Mouse (Mus musculus) monocyte, adult 5-6 weeks (primary cell): ENCODE data around the gene Gucy2c. TPM values are rescaled to one million over a fixed set of nuclear protein-coding genes. Genes with fewer than 3 reads are reported as not detected.

Source experiments
- ATAC-seq: fragments of 153-309, 156-312 bp; replicated peaks from 2 replicates; pipeline ENCODE4 v1.8.0; 2017; ENCODE audit warnings: mild to moderate bottlenecking; ENCODE audit not compliant: low TSS enrichment, insufficient number of reproducible peaks, severe bottlenecking, poor library complexity, low FRiP score
- total RNA-seq: library from RNA; stranded (forward); fragments of 200-1000, 200-491, 200-594 nt; gene quantifications from 3 replicates; pipeline ENCODE4 v1.2.3, GENCODE M21; 2017

Gucy2c gene
- total RNA-seq, result 0.10 to 1.1 TPM in 2 of 3 replicates, not detected in the other

- ATAC-seq, result no peak
Measured at GRCm38 (mm10) chr6:136781377-136781986, at the start of gene Gucy2c. Gene Gucy2c (minus strand): TSS chr6:136781765.

GRCm38 (mm10) chr6:136828681-136829080, 47.1 kb upstream of the Gucy2c start:
- ATAC-seq, result no peak

- peak; percentile 97 for ATAC-seq
Measured at GRCm38 (mm10) chr6:136827881-136828561, 46.5 kb upstream of the Gucy2c start, which contains the start of gene Wbp11. Gene Wbp11 (minus strand): TSS chr6:136828233.

- ATAC-seq, result no peak
Measured at GRCm38 (mm10) chr6:136827516-136827880, 45.9 kb upstream of the Gucy2c start, which contains the start of gene BC049715. Gene BC049715 (plus strand): TSS chr6:136827626.

GRCm38 (mm10) chr6:136827116-136827515, 45.6 kb upstream of the Gucy2c start:
- no peak for ATAC-seq

GRCm38 (mm10) chr6:136824987-136825386, 43.4 kb upstream of the Gucy2c start:
- ATAC-seq, result no peak

- ATAC-seq, result peak; percentile 15; the same call in 1 of the 2 replicates
Measured at GRCm38 (mm10) chr6:136821086-136821485, 39.5 kb upstream of the Gucy2c start.

- ATAC-seq, result no peak
Measured at GRCm38 (mm10) chr6:136820381-136820780, 38.8 kb upstream of the Gucy2c start.

- no peak for ATAC-seq
Measured at GRCm38 (mm10) chr6:136817549-136817948, 36.0 kb upstream of the Gucy2c start.

- no peak for ATAC-seq
Measured at GRCm38 (mm10) chr6:136816826-136817225, 35.3 kb upstream of the Gucy2c start.

- no peak for ATAC-seq
Measured at GRCm38 (mm10) chr6:136815381-136815780, 33.8 kb upstream of the Gucy2c start.

GRCm38 (mm10) chr6:136813117-136813516, 31.6 kb upstream of the Gucy2c start:
- no peak for ATAC-seq

- ATAC-seq, result no peak
Measured at GRCm38 (mm10) chr6:136811196-136811595, 29.6 kb upstream of the Gucy2c start.

- ATAC-seq, result no peak
Measured at GRCm38 (mm10) chr6:136809673-136810072, 28.1 kb upstream of the Gucy2c start.

GRCm38 (mm10) chr6:136809077-136809476, 27.5 kb upstream of the Gucy2c start:
- ATAC-seq, result peak; percentile 57

GRCm38 (mm10) chr6:136808631-136809046, 27.1 kb upstream of the Gucy2c start:
- ATAC-seq, result peak; percentile 18; the same call in 1 of the 2 replicates

GRCm38 (mm10) chr6:136808014-136808417, 26.5 kb upstream of the Gucy2c start, which contains the start of gene H2afj:
Gene H2afj (plus strand): TSS chr6:136808244.
- ATAC-seq, result peak; percentile 79

GRCm38 (mm10) chr6:136807395-136808013, 25.9 kb upstream of the Gucy2c start:
- ATAC-seq, result no peak

GRCm38 (mm10) chr6:136806819-136807218, 25.3 kb upstream of the Gucy2c start:
- no peak for ATAC-seq

- ATAC-seq, result no peak
Measured at GRCm38 (mm10) chr6:136805409-136805775, 23.8 kb upstream of the Gucy2c start.
